Mouse (Mus musculus): ENCODE measurements around the gene Ptpn9. TPM values are rescaled to one million over a fixed set of nuclear protein-coding genes. Genes with fewer than 3 reads are reported as not detected.

Ptpn9 gene
- polyA plus RNA-seq, 1 experiment from 2014 or later: 35.3 TPM

DNA sequence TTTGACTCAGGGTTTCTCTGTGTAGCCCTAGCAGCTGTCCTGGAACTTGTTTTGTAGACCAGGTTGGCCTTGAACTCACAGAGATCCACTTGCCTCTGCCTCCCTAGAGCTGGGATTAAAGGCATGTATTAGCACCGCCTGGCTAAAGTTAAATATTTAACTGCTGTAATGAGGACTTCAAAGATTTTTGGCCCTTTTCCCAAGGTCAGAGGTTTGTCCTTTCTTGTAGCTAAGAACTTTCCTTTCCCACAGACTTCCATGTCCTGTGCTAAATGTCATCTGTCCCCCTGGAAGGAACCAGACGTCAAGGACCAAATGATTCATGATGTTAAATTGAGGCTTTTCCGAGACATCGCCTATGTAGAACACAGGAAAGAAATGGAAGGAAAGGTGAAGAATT, 8.3 kb downstream of the Ptpn9 start:
- H3K4me1 ChIP-seq (ENCODE audit: control insufficient read depth, insufficient read depth, low read length): no peaks in the 10 kb centered on the region
- no peaks in the 10 kb centered on the region for H3K36me3 ChIP-seq (ENCODE audit: control insufficient read depth, insufficient read depth, low read length)
- H3K9me3 ChIP-seq (ENCODE audit: control insufficient read depth, low read length): no peaks in the 10 kb centered on the region
- no peak overlapping the region for H3K9ac ChIP-seq (replicated peaks; ENCODE audit: low read length)
- no peaks in the 10 kb centered on the region for H3K27me3 ChIP-seq (ENCODE audit: control insufficient read depth, insufficient read depth, low read length)
- no peak for DNase-seq
- no peak overlapping the region for H3K4me2 ChIP-seq (ENCODE audit: low read length)
- 89% methylated on average over 4 of the region's 4 CpGs for WGBS
- ATAC-seq (ENCODE audit: low FRiP score, low TSS enrichment): no peak
- H3K27ac ChIP-seq (replicated peaks; ENCODE audit: low read depth, low read length): no peak overlapping the region
- no peak overlapping the region for H3K4me3 ChIP-seq (replicated peaks; ENCODE audit: low read depth, low read length)

- 98% methylated on average over 1 of the region's 1 CpGs for WGBS
- ATAC-seq (ENCODE audit: low FRiP score, low TSS enrichment): no peak
- Histone ChIP-seq H3K4me3 (replicated peaks; ENCODE audit: low read depth, low read length) (no peak overlapping the region), H3K4me1 (ENCODE audit: control insufficient read depth, insufficient read depth, low read length) (no peaks in the 10 kb centered on the region), H3K27me3 (ENCODE audit: control insufficient read depth, insufficient read depth, low read length) (no peaks in the 10 kb centered on the region), H3K9ac (replicated peaks; ENCODE audit: low read length) (no peak overlapping the region), H3K36me3 (ENCODE audit: control insufficient read depth, insufficient read depth, low read length) (peaks cover 8% of the 10 kb centered on the region), H3K27ac (replicated peaks; ENCODE audit: low read depth, low read length) (no peak overlapping the region), H3K9me3 (ENCODE audit: control insufficient read depth, low read length) (no peaks in the 10 kb centered on the region), H3K4me2 (ENCODE audit: low read length) (no peak overlapping the region)
- DNase-seq: no peak
Measured at GRCm38 (mm10) chr9:57012393-57012792, 17.7 kb downstream of the Ptpn9 start.

GRCm38 (mm10) chr9:57012895-57013294, 18.2 kb downstream of the Ptpn9 start:
- Histone ChIP-seq H3K9me3 (ENCODE audit: control insufficient read depth, low read length) (no peaks in the 10 kb centered on the region), H3K36me3 (ENCODE audit: control insufficient read depth, insufficient read depth, low read length) (peaks cover 8% of the 10 kb centered on the region), H3K4me2 (ENCODE audit: low read length) (no peak overlapping the region), H3K4me3 (replicated peaks; ENCODE audit: low read depth, low read length) (no peak overlapping the region), H3K4me1 (ENCODE audit: control insufficient read depth, insufficient read depth, low read length) (no peaks in the 10 kb centered on the region), H3K27ac (replicated peaks; ENCODE audit: low read depth, low read length) (no peak overlapping the region), H3K27me3 (ENCODE audit: control insufficient read depth, insufficient read depth, low read length) (no peaks in the 10 kb centered on the region), H3K9ac (replicated peaks; ENCODE audit: low read length) (no peak overlapping the region)
- 94% methylated on average over 4 of the region's 4 CpGs for WGBS
- DNase-seq (no peak), ATAC-seq (ENCODE audit: low FRiP score, low TSS enrichment) (no peak)

GRCm38 (mm10) chr9:57013756-57014155, 19.0 kb downstream of the Ptpn9 start:
- no peak for DNase-seq
- no peak for ATAC-seq (ENCODE audit: low FRiP score, low TSS enrichment)
- H3K9me3 ChIP-seq (ENCODE audit: control insufficient read depth, low read length): no peaks in the 10 kb centered on the region
- H3K4me3 ChIP-seq (replicated peaks; ENCODE audit: low read depth, low read length): no peak overlapping the region
- 93% methylated on average over 1 of the region's 1 CpGs for WGBS
- no peak overlapping the region for H3K27ac ChIP-seq (replicated peaks; ENCODE audit: low read depth, low read length)
- no peaks in the 10 kb centered on the region for H3K27me3 ChIP-seq (ENCODE audit: control insufficient read depth, insufficient read depth, low read length)
- no peaks in the 10 kb centered on the region for H3K4me1 ChIP-seq (ENCODE audit: control insufficient read depth, insufficient read depth, low read length)
- no peak overlapping the region for H3K4me2 ChIP-seq (ENCODE audit: low read length)
- no peak overlapping the region for H3K9ac ChIP-seq (replicated peaks; ENCODE audit: low read length)
- H3K36me3 ChIP-seq (ENCODE audit: control insufficient read depth, insufficient read depth, low read length): peaks cover 8% of the 10 kb centered on the region

- no peak overlapping the region for H3K4me2 ChIP-seq (ENCODE audit: low read length)
- DNase-seq (no peak), ATAC-seq (ENCODE audit: low FRiP score, low TSS enrichment) (no peak)
- no peaks in the 10 kb centered on the region for H3K27me3 ChIP-seq (ENCODE audit: control insufficient read depth, insufficient read depth, low read length)
- no peak overlapping the region for H3K9ac ChIP-seq (replicated peaks; ENCODE audit: low read length)
- no peak overlapping the region for H3K27ac ChIP-seq (replicated peaks; ENCODE audit: low read depth, low read length)
- no peaks in the 10 kb centered on the region for H3K9me3 ChIP-seq (ENCODE audit: control insufficient read depth, low read length)
- H3K4me3 ChIP-seq (replicated peaks; ENCODE audit: low read depth, low read length): no peak overlapping the region
- H3K36me3 ChIP-seq (ENCODE audit: control insufficient read depth, insufficient read depth, low read length): peaks cover 8% of the 10 kb centered on the region
- no peaks in the 10 kb centered on the region for H3K4me1 ChIP-seq (ENCODE audit: control insufficient read depth, insufficient read depth, low read length)
- 92% methylated on average over 1 of the region's 1 CpGs for WGBS
Measured at GRCm38 (mm10) chr9:57014766-57015165, 20.0 kb downstream of the Ptpn9 start.

DNA sequence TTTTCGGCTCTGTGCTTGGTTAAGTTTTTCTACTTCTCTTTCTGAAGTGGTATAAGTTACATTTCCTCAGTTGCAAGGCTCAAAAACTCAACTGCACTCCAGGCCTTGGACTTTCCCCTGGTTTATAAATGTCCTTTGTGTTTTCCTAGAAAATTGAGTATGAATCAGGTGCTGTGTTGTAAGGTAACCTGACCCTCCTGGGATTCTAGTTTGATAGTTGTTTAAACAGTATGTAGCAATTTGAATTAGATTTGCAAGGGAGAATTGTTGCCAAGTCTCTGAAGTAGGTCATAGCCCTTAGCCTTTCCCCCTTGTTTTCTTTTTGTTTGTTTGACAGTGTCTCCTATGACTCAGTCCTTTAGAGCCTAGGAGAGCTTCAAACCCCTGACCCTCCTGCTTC, 22.9 kb downstream of the Ptpn9 start:
- no peak overlapping the region for H3K4me3 ChIP-seq (replicated peaks; ENCODE audit: low read depth, low read length)
- no peak overlapping the region for H3K9ac ChIP-seq (replicated peaks; ENCODE audit: low read length)
- no peak overlapping the region for H3K4me2 ChIP-seq (ENCODE audit: low read length)
- H3K27me3 ChIP-seq (ENCODE audit: control insufficient read depth, insufficient read depth, low read length): no peaks in the 10 kb centered on the region
- no peak overlapping the region for H3K27ac ChIP-seq (replicated peaks; ENCODE audit: low read depth, low read length)
- H3K9me3 ChIP-seq (ENCODE audit: control insufficient read depth, low read length): no peaks in the 10 kb centered on the region
- no peaks in the 10 kb centered on the region for H3K4me1 ChIP-seq (ENCODE audit: control insufficient read depth, insufficient read depth, low read length)
- ATAC-seq (ENCODE audit: low FRiP score, low TSS enrichment): no peak
- 83% methylated on average over 1 of the region's 1 CpGs for WGBS
- H3K36me3 ChIP-seq (ENCODE audit: control insufficient read depth, insufficient read depth, low read length): peaks cover 31% of the 10 kb centered on the region
- no peak for DNase-seq

DNA sequence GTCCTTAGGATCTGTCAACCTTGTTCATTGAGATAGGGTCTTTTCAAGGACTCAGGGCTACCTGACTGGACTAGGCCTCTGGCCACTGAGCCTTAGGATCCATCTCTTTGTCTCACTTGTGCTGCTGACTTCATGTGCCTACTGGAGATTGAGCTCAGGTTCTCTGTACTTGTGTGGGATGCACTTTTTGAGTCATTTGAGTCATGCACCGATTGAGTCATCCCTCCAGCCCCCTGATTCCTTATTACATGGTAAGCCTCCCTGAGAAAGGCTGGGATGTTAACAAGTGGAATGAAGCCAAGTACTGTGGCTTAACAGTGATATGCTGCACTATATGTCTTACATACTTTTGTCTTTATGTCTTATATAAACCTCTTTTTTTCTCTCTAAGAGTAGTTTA, 37.0 kb downstream of the Ptpn9 start:
- Histone ChIP-seq H3K36me3 (ENCODE audit: control insufficient read depth, insufficient read depth, low read length) (peaks cover 56% of the 10 kb centered on the region), H3K4me2 (ENCODE audit: low read length) (no peak overlapping the region), H3K9me3 (ENCODE audit: control insufficient read depth, low read length) (no peaks in the 10 kb centered on the region), H3K27ac (replicated peaks; ENCODE audit: low read depth, low read length) (no peak overlapping the region), H3K4me3 (replicated peaks; ENCODE audit: low read depth, low read length) (no peak overlapping the region), H3K9ac (replicated peaks; ENCODE audit: low read length) (no peak overlapping the region), H3K27me3 (ENCODE audit: control insufficient read depth, insufficient read depth, low read length) (no peaks in the 10 kb centered on the region), H3K4me1 (ENCODE audit: control insufficient read depth, insufficient read depth, low read length) (no peaks in the 10 kb centered on the region)
- WGBS: 97% methylated on average over 1 of the region's 1 CpGs
- ATAC-seq (ENCODE audit: low FRiP score, low TSS enrichment): no peak
- DNase-seq: no peak

DNA sequence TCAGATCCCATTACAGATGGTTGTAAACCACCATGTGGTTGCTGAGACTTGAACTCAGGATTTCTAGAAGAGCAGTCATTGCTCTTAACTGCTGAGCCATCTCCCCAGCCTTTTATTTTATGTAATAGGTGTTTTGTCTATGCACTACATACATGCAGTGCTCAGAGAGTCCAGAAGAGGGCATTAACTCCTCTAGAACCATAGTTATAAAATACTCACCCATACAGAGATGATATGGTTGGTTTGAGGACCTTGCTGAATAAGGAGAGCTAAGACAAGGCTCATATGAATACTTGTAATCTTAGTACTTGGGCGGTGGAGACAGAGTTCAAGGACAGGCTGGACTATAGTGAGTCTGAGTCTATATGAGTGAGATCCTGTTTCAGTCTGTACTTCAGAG, 61.5 kb downstream of the Ptpn9 start:
- WGBS: 94% methylated on average over 1 of the region's 1 CpGs
- H3K4me1 ChIP-seq (ENCODE audit: control insufficient read depth, insufficient read depth, low read length): no peaks in the 10 kb centered on the region
- ATAC-seq (ENCODE audit: low FRiP score, low TSS enrichment): no peak
- no peaks in the 10 kb centered on the region for H3K27me3 ChIP-seq (ENCODE audit: control insufficient read depth, insufficient read depth, low read length)
- H3K27ac ChIP-seq (replicated peaks; ENCODE audit: low read depth, low read length): no peak overlapping the region
- H3K9me3 ChIP-seq (ENCODE audit: control insufficient read depth, low read length): no peaks in the 10 kb centered on the region
- no peak overlapping the region for H3K4me3 ChIP-seq (replicated peaks; ENCODE audit: low read depth, low read length)
- peaks cover 56% of the 10 kb centered on the region for H3K36me3 ChIP-seq (ENCODE audit: control insufficient read depth, insufficient read depth, low read length)
- no peak overlapping the region for H3K9ac ChIP-seq (replicated peaks; ENCODE audit: low read length)
- peak; percentile 72 for DNase-seq
- H3K4me2 ChIP-seq (ENCODE audit: low read length): no peak overlapping the region

- no peak for ATAC-seq (ENCODE audit: low FRiP score, low TSS enrichment)
- Histone ChIP-seq H3K4me2 (ENCODE audit: low read length) (no peak overlapping the region), H3K27ac (replicated peaks; ENCODE audit: low read depth, low read length) (no peak overlapping the region), H3K9ac (replicated peaks; ENCODE audit: low read length) (no peak overlapping the region), H3K4me3 (replicated peaks; ENCODE audit: low read depth, low read length) (no peak overlapping the region), H3K27me3 (ENCODE audit: control insufficient read depth, insufficient read depth, low read length) (no peaks in the 10 kb centered on the region), H3K9me3 (ENCODE audit: control insufficient read depth, low read length) (no peaks in the 10 kb centered on the region), H3K36me3 (ENCODE audit: control insufficient read depth, insufficient read depth, low read length) (peaks cover 31% of the 10 kb centered on the region), H3K4me1 (ENCODE audit: control insufficient read depth, insufficient read depth, low read length) (no peaks in the 10 kb centered on the region)
- WGBS: 98% methylated on average over 2 of the region's 2 CpGs
- DNase-seq: no peak
Measured at GRCm38 (mm10) chr9:57064164-57064563, 69.4 kb downstream of the Ptpn9 start.
